Mouse (Mus musculus) myocyte (in vitro differentiated cells): ENCODE results near the gene Auts2.

Experiments used
- CEBPB ChIP-seq: IDR thresholded peaks from 2 replicates; pipeline ENCODE4 v1.6.1; 2011; ENCODE audit warnings: mild to moderate bottlenecking, moderate library complexity; ENCODE audit not compliant: poor library complexity, insufficient read depth, severe bottlenecking
- E2F4 ChIP-seq: IDR thresholded peaks from one replicate; pipeline ENCODE4 v1.6.1; 2011; ENCODE audit warnings: mild to moderate bottlenecking, control low read depth, moderate library complexity; ENCODE audit not compliant: insufficient read depth
- MAX ChIP-seq: IDR thresholded peaks from one replicate; pipeline ENCODE4 v1.6.1; 2011; ENCODE audit warnings: low read depth, mild to moderate bottlenecking, control low read depth
- MYOD1 ChIP-seq, 3 experiments: IDR thresholded peaks; one replicate each; pipeline ENCODE4 v1.6.1; 2011; ENCODE audit warnings: control low read depth in 2 of 3, low read depth in 2 of 3, mild to moderate bottlenecking in 2 of 3, moderate library complexity in 1 of 3; ENCODE audit not compliant: insufficient read length in 2 of 3, control insufficient read depth in 1 of 3
- MYOG ChIP-seq, 3 experiments: IDR thresholded peaks; one replicate each; pipeline ENCODE4 v1.6.1; 2011; ENCODE audit warnings: control low read depth in 2 of 3, low read depth in 2 of 3, mild to moderate bottlenecking in 2 of 3; ENCODE audit not compliant: insufficient read length in 2 of 3, control insufficient read depth in 1 of 3, insufficient read depth in 1 of 3
- POLR2A ChIP-seq: IDR thresholded peaks from one replicate; pipeline ENCODE4 v1.6.1; 2011; ENCODE audit warnings: low read depth, mild to moderate bottlenecking, control low read depth, moderate library complexity; ENCODE audit not compliant: insufficient read length
- POLR2AphosphoS2 ChIP-seq: IDR thresholded peaks from one replicate; pipeline ENCODE4 v1.6.1; 2011; ENCODE audit warnings: low read depth, control low read depth; ENCODE audit not compliant: insufficient read length
- REST ChIP-seq: IDR thresholded peaks from one replicate; pipeline ENCODE4 v1.6.1; 2011; ENCODE audit warnings: mild to moderate bottlenecking, control low read depth, moderate library complexity; ENCODE audit not compliant: insufficient read depth, insufficient read length
- TCF12 ChIP-seq: IDR thresholded peaks from one replicate; pipeline ENCODE4 v1.6.1; 2011; ENCODE audit warnings: mild to moderate bottlenecking, control low read depth; ENCODE audit not compliant: poor library complexity, insufficient read depth, severe bottlenecking
- TCF3 ChIP-seq: IDR thresholded peaks from one replicate; pipeline ENCODE4 v1.6.1; 2011; ENCODE audit warnings: low read depth, control low read depth; ENCODE audit not compliant: insufficient read length
- USF1 ChIP-seq: IDR thresholded peaks from one replicate; pipeline ENCODE4 v1.6.1; 2011; ENCODE audit warnings: low read depth, mild to moderate bottlenecking, control low read depth, moderate library complexity

- TF ChIP-seq MAX (no peak), POLR2A (no peak), TCF3 (no peak), MYOG (IDR thresholded peaks at IDR 0.05; ENCODE audit: control insufficient read depth in 1 of 3, insufficient read depth in 1 of 3, insufficient read length in 2 of 3, low read depth in 2 of 3) (no peak), USF1 (no peak), TCF12 (no peak), MYOD1 (IDR thresholded peaks at IDR 0.05; ENCODE audit: control insufficient read depth in 1 of 3, insufficient read length in 2 of 3, low read depth in 2 of 3) (no peak), E2F4 (no peak), REST (no peak), CEBPB (no peak), POLR2AphosphoS2 (no peak)
Observed at GRCm38 (mm10) chr5:131750330-131750729, 792.8 kb downstream of the Auts2 start.
